Mouse (Mus musculus): ENCODE measurements around the gene Thop1. TPM values are rescaled to one million over a fixed set of nuclear protein-coding genes. Genes with fewer than 3 reads are reported as not detected.
A peak's percentile ranks its signal among the peaks of the same experiment; 100 is the strongest.

Gene Thop1
- polyA plus RNA-seq, 1 experiment from 2014 or later: 51.2 TPM

DNA sequence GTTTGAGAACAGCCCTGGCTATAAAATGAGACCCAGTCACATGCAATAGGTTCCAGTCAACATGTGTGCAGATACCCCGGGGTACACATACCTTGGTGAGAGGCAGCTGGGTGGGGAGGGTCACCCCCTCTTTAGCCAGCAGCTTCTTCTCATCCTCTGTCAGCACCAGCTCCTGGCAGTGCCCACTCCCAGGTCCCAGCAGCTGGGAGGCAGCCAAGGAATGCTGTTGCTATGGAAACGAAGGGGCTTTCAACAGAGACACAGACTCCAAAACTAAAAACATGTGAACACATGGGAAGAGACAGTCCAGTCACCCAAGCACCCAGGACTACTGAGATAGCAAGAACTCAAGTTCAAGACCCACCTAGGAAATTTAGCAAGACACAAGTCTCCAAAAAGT is 19.4 kb downstream of the Thop1 start:
- no peaks in the 10 kb centered on the region for H3K36me3 ChIP-seq
- no peak overlapping the region for H3K9ac ChIP-seq
- H3K4me2 ChIP-seq: no peak overlapping the region
- ATAC-seq (ENCODE audit: low FRiP score, low read depth): 0 out of 2 replicates have a peak, but pooled peaks have one; percentile 29
- 0 out of 2 replicates have a peak, but pooled peaks cover 6% of the 10 kb centered on the region for H3K4me1 ChIP-seq (replicated peaks)
- no peaks in the 10 kb centered on the region for H3K27me3 ChIP-seq
- no peak overlapping the region for H3K4me3 ChIP-seq
- H3K27ac ChIP-seq (replicated peaks): no peak overlapping the region
- 57% methylated on average over 2 of the region's 2 CpGs for WGBS
- no peaks in the 10 kb centered on the region for H3K9me3 ChIP-seq

GRCm38 (mm10) chr10:81090621-81091020 is 20.8 kb downstream of the Thop1 start:
- 84% methylated on average over 7 of the region's 7 CpGs for WGBS

DNA sequence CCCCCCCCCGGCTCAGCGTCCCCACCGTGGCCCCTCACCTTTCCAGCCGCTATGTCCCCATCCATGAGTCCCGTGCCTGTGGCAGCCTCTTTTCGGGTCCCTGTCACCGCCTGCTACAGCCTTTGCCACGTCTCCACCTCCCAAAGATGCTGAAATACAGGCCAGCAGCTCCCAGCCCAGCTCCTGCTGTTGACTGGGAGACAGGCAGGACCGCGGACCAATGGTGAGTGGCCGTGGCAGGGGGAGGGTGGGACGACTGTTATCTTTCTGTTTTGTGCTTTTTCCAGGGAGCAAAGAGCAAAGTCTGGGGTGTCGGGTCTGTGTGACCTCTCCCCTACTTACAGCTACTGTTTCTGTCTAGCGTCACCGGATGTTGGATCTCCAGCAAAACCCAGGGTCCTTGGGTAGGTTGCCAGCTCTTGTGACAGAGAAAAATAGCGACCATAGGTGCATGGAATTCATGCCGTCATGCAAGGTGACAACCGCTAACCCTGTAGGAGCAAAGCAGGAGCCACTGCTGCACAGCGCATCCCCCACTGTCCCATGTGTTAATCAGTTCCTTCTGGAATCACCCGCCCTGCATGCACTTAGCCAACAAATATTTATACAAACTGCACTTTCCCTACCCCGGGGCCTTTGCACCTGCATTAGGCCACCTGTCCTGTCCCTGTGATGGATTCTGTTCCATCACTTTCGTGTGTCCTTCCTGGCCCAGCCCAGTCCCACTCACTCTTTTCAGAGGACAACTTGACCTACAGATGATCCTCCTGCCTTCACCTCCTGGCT is 22.8 kb downstream of the Thop1 start:
- Histone ChIP-seq H3K9me3 (no peaks in the 10 kb centered on the region), H3K27ac (replicated peaks) (no peak overlapping the region), H3K27me3 (no peaks in the 10 kb centered on the region), H3K4me3 (no peak overlapping the region), H3K4me2 (no peak overlapping the region), H3K4me1 (replicated peaks) (0 out of 2 replicates have a peak, but pooled peaks cover 6% of the 10 kb centered on the region), H3K9ac (no peak overlapping the region), H3K36me3 (no peaks in the 10 kb centered on the region)
- 58% methylated on average over 22 of the region's 22 CpGs for WGBS
- no peak for ATAC-seq (ENCODE audit: low FRiP score, low read depth)

More at GRCm38 (mm10) chr10:81090621-81091020, 20.8 kb downstream of the Thop1 start:
- Histone ChIP-seq H3K36me3 (no peaks in the 10 kb centered on the region), H3K9me3 (no peaks in the 10 kb centered on the region), H3K27me3 (no peaks in the 10 kb centered on the region), H3K4me3 (no peak overlapping the region), H3K27ac (replicated peaks) (no peak overlapping the region), H3K4me1 (replicated peaks) (0 out of 2 replicates have a peak, but pooled peaks cover 6% of the 10 kb centered on the region), H3K4me2 (no peak overlapping the region), H3K9ac (no peak overlapping the region)
- ATAC-seq (ENCODE audit: low FRiP score, low read depth): no peak

- Histone ChIP-seq H3K27me3 (no peaks in the 10 kb centered on the region), H3K4me2 (no peak overlapping the region), H3K9me3 (no peaks in the 10 kb centered on the region), H3K9ac (no peak overlapping the region), H3K36me3 (no peaks in the 10 kb centered on the region), H3K27ac (replicated peaks) (no peak overlapping the region), H3K4me1 (replicated peaks) (no peaks in the 10 kb centered on the region), H3K4me3 (no peak overlapping the region)
- no peak for ATAC-seq (ENCODE audit: low FRiP score, low read depth)
- 60% methylated on average over 9 of the region's 9 CpGs for WGBS
Measured at GRCm38 (mm10) chr10:81094931-81095678, 25.3 kb downstream of the Thop1 start.

- peak; percentile 95 for ATAC-seq (ENCODE audit: low FRiP score, low read depth)
- WGBS: 0% methylated on average over 52 of the region's 56 CpGs
- H3K9ac ChIP-seq: peak within 1 kb of the TSS; percentile 98
- H3K27me3 ChIP-seq: no peaks in the 10 kb centered on the region
- peak within 1 kb of the TSS; percentile 88 for H3K4me2 ChIP-seq
- H3K27ac ChIP-seq (replicated peaks): peak within 1 kb of the TSS; percentile 98
- no peaks in the 10 kb centered on the region for H3K9me3 ChIP-seq
- H3K4me3 ChIP-seq: peak within 1 kb of the TSS; percentile 79
- H3K4me1 ChIP-seq (replicated peaks): peaks cover 26% of the 10 kb centered on the region
- peaks cover 23% of the 10 kb centered on the region for H3K36me3 ChIP-seq
Measured at GRCm38 (mm10) chr10:81105565-81106112, 35.8 kb downstream of the Thop1 start, which contains the start of gene Map2k2. Gene Map2k2, plus strand, starts transcription at chr10:81105915.

DNA sequence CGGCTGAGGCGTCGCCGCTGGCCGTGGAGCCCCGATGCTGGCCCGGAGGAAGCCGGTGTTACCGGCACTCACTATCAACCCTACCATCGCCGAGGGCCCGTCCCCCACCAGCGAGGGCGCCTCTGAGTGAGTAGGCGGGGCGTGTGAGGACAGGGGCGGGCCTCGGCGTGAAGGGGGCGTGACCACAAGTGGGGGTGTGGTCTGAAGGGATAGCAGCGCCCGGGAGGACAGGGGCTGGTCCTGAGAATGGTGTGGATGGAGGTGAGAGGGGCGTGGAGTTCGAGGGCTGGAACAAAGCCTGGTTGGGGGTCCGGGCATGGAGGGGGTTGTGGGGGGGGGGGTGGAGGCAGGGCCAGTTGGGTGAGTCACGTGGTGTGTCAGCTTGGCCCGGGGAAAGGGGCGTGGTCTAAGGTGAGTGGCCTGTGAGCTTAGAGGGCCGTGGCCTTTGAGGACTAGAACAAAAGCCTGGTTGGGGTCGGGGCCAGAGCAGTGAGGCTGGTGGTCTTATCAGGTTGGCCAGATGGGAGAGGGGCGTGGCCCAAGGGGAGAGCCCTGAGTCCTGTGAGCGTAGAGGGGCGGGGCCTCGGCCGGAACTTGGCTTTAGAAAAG is 36.4 kb downstream of the Thop1 start:
- under 1% methylated on average over 34 of the region's 35 CpGs for WGBS
- Histone ChIP-seq H3K36me3 (peaks cover 29% of the 10 kb centered on the region), H3K4me3 (peak overlapping the region; percentile 79), H3K4me1 (replicated peaks) (peaks cover 26% of the 10 kb centered on the region), H3K4me2 (peak overlapping the region; percentile 88), H3K27me3 (no peaks in the 10 kb centered on the region), H3K27ac (replicated peaks) (peak overlapping the region; percentile 98), H3K9ac (peak overlapping the region; percentile 98), H3K9me3 (no peaks in the 10 kb centered on the region)
- peak; percentile 90 for ATAC-seq (ENCODE audit: low FRiP score, low read depth)

GRCm38 (mm10) chr10:81112946-81113345 is 43.1 kb downstream of the Thop1 start:
- Histone ChIP-seq H3K27ac (replicated peaks) (no peak overlapping the region), H3K4me1 (replicated peaks) (peaks cover 1% of the 10 kb centered on the region; the same call in 1 of the 2 replicates), H3K9me3 (no peaks in the 10 kb centered on the region), H3K9ac (no peak overlapping the region), H3K36me3 (peaks cover 83% of the 10 kb centered on the region), H3K27me3 (no peaks in the 10 kb centered on the region), H3K4me3 (no peak overlapping the region), H3K4me2 (no peak overlapping the region)
- WGBS: 92% methylated on average over 6 of the region's 6 CpGs
- ATAC-seq (ENCODE audit: low FRiP score, low read depth): no peak

DNA sequence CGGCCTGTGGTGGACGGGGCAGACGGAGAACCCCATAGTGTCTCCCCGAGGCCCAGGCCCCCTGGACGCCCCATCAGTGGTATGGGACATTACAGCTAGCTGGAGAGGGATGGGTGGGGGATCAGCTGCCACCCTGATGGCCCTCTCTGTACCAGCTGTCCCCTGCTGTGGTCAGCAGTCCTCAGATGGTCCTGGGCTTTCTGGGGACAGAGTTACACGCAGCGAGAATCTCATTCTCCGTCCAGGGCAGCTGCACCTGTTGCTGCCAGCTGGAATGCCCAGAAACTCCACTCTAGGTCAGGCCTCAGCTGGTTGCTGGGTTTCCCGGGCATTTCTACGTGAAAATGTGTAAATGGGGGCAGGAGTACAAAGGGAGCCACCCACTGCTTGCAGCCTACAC is 49.8 kb downstream of the Thop1 start:
- H3K4me3 ChIP-seq: no peak overlapping the region
- ATAC-seq (ENCODE audit: low FRiP score, low read depth): no peak
- H3K4me1 ChIP-seq (replicated peaks): no peaks in the 10 kb centered on the region
- H3K27me3 ChIP-seq: no peaks in the 10 kb centered on the region
- no peak overlapping the region for H3K27ac ChIP-seq (replicated peaks)
- no peaks in the 10 kb centered on the region for H3K9me3 ChIP-seq
- H3K4me2 ChIP-seq: no peak overlapping the region
- H3K9ac ChIP-seq: no peak overlapping the region
- H3K36me3 ChIP-seq: peaks cover 84% of the 10 kb centered on the region
- 93% methylated on average over 10 of the region's 10 CpGs for WGBS

DNA sequence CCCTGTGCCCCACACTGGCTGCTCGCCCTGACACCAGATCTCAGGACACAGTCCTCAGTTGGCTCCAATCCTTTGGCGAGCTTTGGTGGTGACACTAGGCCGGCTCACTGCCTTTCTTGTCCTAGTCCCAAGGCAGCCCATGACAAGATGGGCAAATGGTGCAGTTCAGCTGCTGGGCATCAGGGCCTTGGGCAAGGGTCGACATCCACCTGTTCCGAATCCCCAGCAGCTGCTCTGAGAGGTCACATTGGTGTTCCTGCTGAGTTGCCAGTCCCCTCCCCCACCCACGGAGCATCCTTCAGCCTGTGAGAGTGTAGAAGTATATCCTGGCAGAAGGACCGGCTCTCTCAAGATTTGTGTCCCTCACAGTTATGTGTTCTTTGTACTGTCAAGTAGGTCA is 50.8 kb downstream of the Thop1 start:
- H3K36me3 ChIP-seq: peaks cover 75% of the 10 kb centered on the region
- H3K27ac ChIP-seq (replicated peaks): no peak overlapping the region
- H3K4me3 ChIP-seq: no peak overlapping the region
- H3K9me3 ChIP-seq: no peaks in the 10 kb centered on the region
- no peaks in the 10 kb centered on the region for H3K4me1 ChIP-seq (replicated peaks)
- ATAC-seq (ENCODE audit: low FRiP score, low read depth): no peak
- H3K9ac ChIP-seq: no peak overlapping the region
- no peaks in the 10 kb centered on the region for H3K27me3 ChIP-seq
- H3K4me2 ChIP-seq: no peak overlapping the region
- 82% methylated on average over 7 of the region's 7 CpGs for WGBS

DNA sequence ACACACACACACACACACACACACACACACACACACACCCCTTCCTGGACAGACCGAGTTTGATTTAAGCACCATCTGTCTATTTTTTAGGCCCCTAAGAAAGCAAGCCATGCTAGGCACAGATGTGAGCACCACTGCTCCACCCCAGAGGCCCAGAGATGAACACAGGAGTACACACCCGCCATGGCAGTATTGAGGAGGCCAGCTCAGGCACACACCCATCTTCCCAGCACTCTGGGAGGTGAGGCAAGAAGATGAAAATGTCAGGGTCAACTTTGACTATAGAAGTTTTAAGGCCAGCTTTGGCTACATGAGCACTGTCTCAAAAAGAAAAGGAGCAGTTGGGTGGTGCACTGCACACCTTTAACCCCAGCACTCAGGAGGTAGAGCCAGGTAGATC is 53.1 kb downstream of the Thop1 start:
- no peaks in the 10 kb centered on the region for H3K27me3 ChIP-seq
- no peak for ATAC-seq (ENCODE audit: low FRiP score, low read depth)
- H3K9me3 ChIP-seq: no peaks in the 10 kb centered on the region
- H3K4me2 ChIP-seq: no peak overlapping the region
- WGBS: 94% methylated on average over 2 of the region's 2 CpGs
- H3K9ac ChIP-seq: no peak overlapping the region
- H3K36me3 ChIP-seq: peaks cover 56% of the 10 kb centered on the region
- H3K4me3 ChIP-seq: no peak overlapping the region
- no peaks in the 10 kb centered on the region for H3K4me1 ChIP-seq (replicated peaks)
- H3K27ac ChIP-seq (replicated peaks): no peak overlapping the region

GRCm38 (mm10) chr10:81123500-81123899 is 53.7 kb downstream of the Thop1 start:
- Histone ChIP-seq H3K27me3 (peaks cover 3% of the 10 kb centered on the region; the same call in 1 of the 2 replicates), H3K27ac (replicated peaks) (no peak overlapping the region), H3K9ac (no peak overlapping the region), H3K36me3 (peaks cover 52% of the 10 kb centered on the region), H3K4me2 (no peak overlapping the region), H3K9me3 (no peaks in the 10 kb centered on the region), H3K4me3 (no peak overlapping the region), H3K4me1 (replicated peaks) (peaks cover 1% of the 10 kb centered on the region; the same call in 1 of the 2 replicates)
- WGBS: 84% methylated on average over 11 of the region's 11 CpGs
- no peak for ATAC-seq (ENCODE audit: low FRiP score, low read depth)

All from hindbrain, embryonic 15.5 days (tissue).